Mouse (Mus musculus) lung, postnatal 0 days (tissue): ENCODE results near the gene Prex1.

Source experiments
- CTCF ChIP-seq: IDR thresholded peaks from 2 replicates; pipeline ENCODE4 v1.5.1; 2016; ENCODE audit warnings: antibody characterized with exemption, mild to moderate bottlenecking
- EP300 ChIP-seq: IDR thresholded peaks from 2 replicates; pipeline ENCODE4 v1.6.1; 2016; ENCODE audit warnings: antibody characterized with exemption, mild to moderate bottlenecking, control low read depth

DNA sequence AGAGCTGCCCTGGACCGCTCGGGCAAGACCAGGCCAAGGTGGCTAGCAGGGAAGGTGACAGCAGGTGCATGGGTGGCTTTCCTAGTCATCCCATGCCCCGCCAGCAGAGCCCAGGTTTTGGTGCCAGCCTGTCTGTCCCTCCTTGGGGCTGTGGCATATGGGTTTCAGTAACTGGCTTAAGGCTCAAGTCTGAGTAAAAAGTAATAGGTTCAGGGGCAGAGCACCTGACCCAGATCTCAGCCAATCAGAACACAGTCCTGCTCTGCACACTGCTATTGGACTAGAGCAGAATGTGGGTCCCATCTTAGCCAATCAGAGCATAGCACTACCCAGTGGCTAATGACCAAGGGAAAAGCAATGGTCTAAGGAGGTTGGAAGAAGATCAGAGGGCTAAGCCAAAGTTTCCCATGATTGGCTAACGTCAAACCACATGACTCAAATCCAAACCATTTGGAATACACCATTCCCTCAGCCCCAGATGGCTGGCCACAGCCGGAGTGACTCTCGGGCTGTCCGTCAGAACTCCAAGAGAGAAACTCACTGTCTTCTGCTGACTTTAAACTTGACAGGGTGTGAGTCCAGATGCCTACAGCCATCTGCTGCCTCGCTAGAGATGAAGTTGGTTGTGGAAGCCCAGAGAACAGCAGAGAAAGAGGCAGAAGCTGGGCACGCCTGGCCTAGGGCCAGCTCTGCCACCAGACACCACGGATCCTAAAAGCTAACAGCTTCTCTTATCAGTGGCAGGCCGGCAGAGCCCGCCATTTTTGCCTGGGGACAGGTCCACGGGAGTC is 80.9 kb downstream of the Prex1 start:
- TF ChIP-seq EP300 (no peak), CTCF (no peak)
